Mouse (Mus musculus): ENCODE measurements around the gene Gpsm2. TPM values are rescaled to one million over a fixed set of nuclear protein-coding genes. Genes with fewer than 3 reads are reported as not detected.

Gpsm2 gene
- polyA plus RNA-seq, 1 experiment from 2014 or later, result 25.0 TPM

GRCm38 (mm10) chr3:108757570-108757969, 35.5 kb upstream of the Gpsm2 start:
- H3K4me3 ChIP-seq, result no peak overlapping the region
- H3K9ac ChIP-seq, result no peak overlapping the region
- WGBS, result 55% methylated on average over 9 of the region's 9 CpGs
- H3K27ac ChIP-seq, result no peak overlapping the region
- ATAC-seq (replicated peaks; ENCODE audit: insufficient number of reproducible peaks, insufficient read depth, low FRiP score, low read depth), result no peak
- H3K27me3 ChIP-seq, result 0 out of 2 replicates have a peak, but pooled peaks cover 14% of the 10 kb centered on the region
- H3K4me2 ChIP-seq, result no peak overlapping the region
- no peaks in the 10 kb centered on the region for H3K36me3 ChIP-seq
- 0 out of 2 replicates have a peak, but pooled peaks cover 1% of the 10 kb centered on the region for H3K4me1 ChIP-seq (replicated peaks)
- no peaks in the 10 kb centered on the region for H3K9me3 ChIP-seq (replicated peaks)

- Histone ChIP-seq H3K4me1 (replicated peaks) (no peaks in the 10 kb centered on the region), H3K4me3 (no peak overlapping the region), H3K27me3 (0 out of 2 replicates have a peak, but pooled peaks cover 9% of the 10 kb centered on the region), H3K9me3 (replicated peaks) (no peaks in the 10 kb centered on the region), H3K4me2 (no peak overlapping the region), H3K36me3 (no peaks in the 10 kb centered on the region), H3K27ac (no peak overlapping the region), H3K9ac (no peak overlapping the region)
- WGBS, result 62% methylated on average over 1 of the region's 1 CpGs
- ATAC-seq (replicated peaks; ENCODE audit: insufficient number of reproducible peaks, insufficient read depth, low FRiP score, low read depth), result no peak
Observed at GRCm38 (mm10) chr3:108756131-108756530, 34.0 kb upstream of the Gpsm2 start.

GRCm38 (mm10) chr3:108755542-108755941, 33.4 kb upstream of the Gpsm2 start:
- Histone ChIP-seq H3K36me3 (no peaks in the 10 kb centered on the region), H3K27me3 (0 out of 2 replicates have a peak, but pooled peaks cover 7% of the 10 kb centered on the region), H3K4me2 (no peak overlapping the region), H3K9ac (no peak overlapping the region), H3K27ac (no peak overlapping the region), H3K4me1 (replicated peaks) (no peaks in the 10 kb centered on the region), H3K4me3 (no peak overlapping the region), H3K9me3 (replicated peaks) (no peaks in the 10 kb centered on the region)
- 85% methylated on average over 2 of the region's 2 CpGs for WGBS
- ATAC-seq (replicated peaks; ENCODE audit: insufficient number of reproducible peaks, insufficient read depth, low FRiP score, low read depth), result no peak

- no peak for ATAC-seq (replicated peaks; ENCODE audit: insufficient number of reproducible peaks, insufficient read depth, low FRiP score, low read depth)
- no peak overlapping the region for H3K4me3 ChIP-seq
- no peaks in the 10 kb centered on the region for H3K36me3 ChIP-seq
- H3K9ac ChIP-seq, result no peak overlapping the region
- no peak overlapping the region for H3K27ac ChIP-seq
- 0 out of 2 replicates have a peak, but pooled peaks cover 7% of the 10 kb centered on the region for H3K27me3 ChIP-seq
- H3K4me2 ChIP-seq, result no peak overlapping the region
- 83% methylated on average over 1 of the region's 1 CpGs for WGBS
- H3K9me3 ChIP-seq (replicated peaks), result no peaks in the 10 kb centered on the region
- H3K4me1 ChIP-seq (replicated peaks), result no peaks in the 10 kb centered on the region
Observed at GRCm38 (mm10) chr3:108754541-108754940, 32.4 kb upstream of the Gpsm2 start.

GRCm38 (mm10) chr3:108751691-108752090, 29.6 kb upstream of the Gpsm2 start:
- Histone ChIP-seq H3K9ac (no peak overlapping the region), H3K4me2 (no peak overlapping the region), H3K9me3 (replicated peaks) (no peaks in the 10 kb centered on the region), H3K27me3 (no peaks in the 10 kb centered on the region), H3K4me1 (replicated peaks) (no peaks in the 10 kb centered on the region), H3K36me3 (no peaks in the 10 kb centered on the region), H3K4me3 (no peak overlapping the region), H3K27ac (no peak overlapping the region)
- no peak for ATAC-seq (replicated peaks; ENCODE audit: insufficient number of reproducible peaks, insufficient read depth, low FRiP score, low read depth)
- 46% methylated on average over 6 of the region's 6 CpGs for WGBS

- Histone ChIP-seq H3K27me3 (no peaks in the 10 kb centered on the region), H3K4me3 (no peak overlapping the region), H3K4me2 (no peak overlapping the region), H3K27ac (no peak overlapping the region), H3K9me3 (replicated peaks) (no peaks in the 10 kb centered on the region), H3K9ac (no peak overlapping the region), H3K36me3 (no peaks in the 10 kb centered on the region), H3K4me1 (replicated peaks) (no peaks in the 10 kb centered on the region)
- WGBS, result 53% methylated on average over 6 of the region's 6 CpGs
- no peak for ATAC-seq (replicated peaks; ENCODE audit: insufficient number of reproducible peaks, insufficient read depth, low FRiP score, low read depth)
Observed at GRCm38 (mm10) chr3:108751061-108751460, 29.0 kb upstream of the Gpsm2 start.

- no peak overlapping the region for H3K9ac ChIP-seq
- H3K27ac ChIP-seq, result no peak overlapping the region
- ATAC-seq (replicated peaks; ENCODE audit: insufficient number of reproducible peaks, insufficient read depth, low FRiP score, low read depth), result no peak
- 85% methylated on average over 4 of the region's 4 CpGs for WGBS
- H3K27me3 ChIP-seq, result no peaks in the 10 kb centered on the region
- H3K36me3 ChIP-seq, result no peaks in the 10 kb centered on the region
- 0 out of 2 replicates have a peak, but pooled peaks cover 2% of the 10 kb centered on the region for H3K4me1 ChIP-seq (replicated peaks)
- no peak overlapping the region for H3K4me3 ChIP-seq
- no peak overlapping the region for H3K4me2 ChIP-seq
- H3K9me3 ChIP-seq (replicated peaks), result no peaks in the 10 kb centered on the region
Observed at GRCm38 (mm10) chr3:108744060-108744459, 22.0 kb upstream of the Gpsm2 start.

GRCm38 (mm10) chr3:108739045-108739708, 17.1 kb upstream of the Gpsm2 start, which contains the start of gene Aknad1:
Gene Aknad1 (plus strand): TSS chr3:108739658.
- 0 out of 2 replicates have a peak, but pooled peaks cover 4% of the 10 kb centered on the region for H3K27me3 ChIP-seq
- no peaks in the 10 kb centered on the region for H3K9me3 ChIP-seq (replicated peaks)
- H3K4me1 ChIP-seq (replicated peaks), result 0 out of 2 replicates have a peak, but pooled peaks cover 2% of the 10 kb centered on the region
- 51% methylated on average over 8 of the region's 8 CpGs for WGBS
- no peak within 1 kb of the TSS for H3K4me3 ChIP-seq
- no peaks in the 10 kb centered on the region for H3K36me3 ChIP-seq
- ATAC-seq (replicated peaks; ENCODE audit: insufficient number of reproducible peaks, insufficient read depth, low FRiP score, low read depth), result no peak
- no peak within 1 kb of the TSS for H3K4me2 ChIP-seq
- no peak within 1 kb of the TSS for H3K27ac ChIP-seq
- H3K9ac ChIP-seq, result no peak within 1 kb of the TSS

GRCm38 (mm10) chr3:108737761-108738160, 15.7 kb upstream of the Gpsm2 start:
- H3K9me3 ChIP-seq (replicated peaks), result no peaks in the 10 kb centered on the region
- H3K4me1 ChIP-seq (replicated peaks), result 0 out of 2 replicates have a peak, but pooled peaks cover 2% of the 10 kb centered on the region
- no peak overlapping the region for H3K4me2 ChIP-seq
- H3K36me3 ChIP-seq, result no peaks in the 10 kb centered on the region
- no peak overlapping the region for H3K4me3 ChIP-seq
- H3K27ac ChIP-seq, result no peak overlapping the region
- 0 out of 2 replicates have a peak, but pooled peaks cover 4% of the 10 kb centered on the region for H3K27me3 ChIP-seq
- 85% methylated on average over 3 of the region's 3 CpGs for WGBS
- ATAC-seq (replicated peaks; ENCODE audit: insufficient number of reproducible peaks, insufficient read depth, low FRiP score, low read depth), result no peak
- H3K9ac ChIP-seq, result no peak overlapping the region

- no peak overlapping the region for H3K27ac ChIP-seq
- H3K27me3 ChIP-seq, result no peaks in the 10 kb centered on the region
- H3K9me3 ChIP-seq (replicated peaks), result no peaks in the 10 kb centered on the region
- H3K36me3 ChIP-seq, result no peaks in the 10 kb centered on the region
- H3K4me3 ChIP-seq, result no peak overlapping the region
- ATAC-seq (replicated peaks; ENCODE audit: insufficient number of reproducible peaks, insufficient read depth, low FRiP score, low read depth), result no peak
- 33% methylated on average over 12 of the region's 12 CpGs for WGBS
- H3K4me1 ChIP-seq (replicated peaks), result no peaks in the 10 kb centered on the region
- H3K9ac ChIP-seq, result no peak overlapping the region
- H3K4me2 ChIP-seq, result no peak overlapping the region
Observed at GRCm38 (mm10) chr3:108730316-108730715, 8.2 kb upstream of the Gpsm2 start.

- H3K4me1 ChIP-seq (replicated peaks), result 0 out of 2 replicates have a peak, but pooled peaks cover 2% of the 10 kb centered on the region
- WGBS, result 72% methylated on average over 3 of the region's 3 CpGs
- no peak overlapping the region for H3K4me3 ChIP-seq
- H3K36me3 ChIP-seq, result no peaks in the 10 kb centered on the region
- H3K9ac ChIP-seq, result no peak overlapping the region
- H3K27ac ChIP-seq, result no peak overlapping the region
- H3K27me3 ChIP-seq, result no peaks in the 10 kb centered on the region
- no peaks in the 10 kb centered on the region for H3K9me3 ChIP-seq (replicated peaks)
- no peak overlapping the region for H3K4me2 ChIP-seq
- no peak for ATAC-seq (replicated peaks; ENCODE audit: insufficient number of reproducible peaks, insufficient read depth, low FRiP score, low read depth)
Observed at GRCm38 (mm10) chr3:108727776-108728175, 5.7 kb upstream of the Gpsm2 start.

- Histone ChIP-seq H3K4me3 (no peak overlapping the region), H3K36me3 (no peaks in the 10 kb centered on the region), H3K4me2 (no peak overlapping the region), H3K9me3 (replicated peaks) (no peaks in the 10 kb centered on the region), H3K27ac (no peak overlapping the region), H3K27me3 (no peaks in the 10 kb centered on the region), H3K4me1 (replicated peaks) (peaks cover 6% of the 10 kb centered on the region; the same call in 1 of the 2 replicates), H3K9ac (no peak overlapping the region)
- ATAC-seq (replicated peaks; ENCODE audit: insufficient number of reproducible peaks, insufficient read depth, low FRiP score, low read depth), result no peak
Observed at GRCm38 (mm10) chr3:108727344-108727743, 5.2 kb upstream of the Gpsm2 start.
